Mouse (Mus musculus) activated CD4-positive, CD25-positive, alpha-beta regulatory T cell, adult 4 months (primary cell): ENCODE measurements around the gene Cfp. TPM values are rescaled to one million over a fixed set of nuclear protein-coding genes. Genes with fewer than 3 reads are reported as not detected.

Source experiments
- ATAC-seq: one replicate; pipeline ENCODE4 v1.8.0; 2017
- polyA plus RNA-seq, 2 experiments: library from polyadenylated mRNA; unstranded; fragments of 100-300 nt; shearing (Covaris generic); gene quantifications; one replicate each; pipeline ENCODE4 v1.2.1; 2017

Cfp gene
- polyA plus RNA-seq = 1 to 10 TPM; 2.4 to 5.2 TPM

- no peak for ATAC-seq
These were observed at the start of gene Cfp for GRCm38 (mm10) chrX:20931364-20931763. TSS of gene Cfp (minus strand) at chrX:20931555.

DNA sequence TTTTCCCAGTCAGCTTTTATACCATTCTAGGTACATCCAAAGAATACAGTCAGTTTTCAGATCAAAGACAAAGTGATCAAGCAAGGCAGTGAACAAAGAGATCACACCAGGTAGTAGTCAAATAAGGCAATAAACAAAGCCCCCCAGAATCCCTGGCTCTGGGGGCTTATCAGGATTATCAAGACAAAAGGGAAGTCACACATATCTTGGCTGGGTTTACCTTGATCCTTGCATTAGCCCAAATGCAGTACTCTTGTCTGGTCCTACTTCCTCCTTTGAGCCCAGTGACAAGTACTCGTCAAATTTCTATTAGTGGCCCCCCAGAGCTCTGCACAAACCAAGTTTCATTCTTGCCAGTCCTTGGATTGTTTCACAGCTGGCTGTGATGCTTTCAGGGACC lies 49.5 kb upstream of the Cfp start:
- ATAC-seq = no peak

GRCm38 (mm10) chrX:20961477-20962378 lies 30.4 kb upstream of the Cfp start, which contains the start of gene Uxt:
TSS of gene Uxt (minus strand) at chrX:20962017.
- peak; percentile 86 for ATAC-seq

DNA sequence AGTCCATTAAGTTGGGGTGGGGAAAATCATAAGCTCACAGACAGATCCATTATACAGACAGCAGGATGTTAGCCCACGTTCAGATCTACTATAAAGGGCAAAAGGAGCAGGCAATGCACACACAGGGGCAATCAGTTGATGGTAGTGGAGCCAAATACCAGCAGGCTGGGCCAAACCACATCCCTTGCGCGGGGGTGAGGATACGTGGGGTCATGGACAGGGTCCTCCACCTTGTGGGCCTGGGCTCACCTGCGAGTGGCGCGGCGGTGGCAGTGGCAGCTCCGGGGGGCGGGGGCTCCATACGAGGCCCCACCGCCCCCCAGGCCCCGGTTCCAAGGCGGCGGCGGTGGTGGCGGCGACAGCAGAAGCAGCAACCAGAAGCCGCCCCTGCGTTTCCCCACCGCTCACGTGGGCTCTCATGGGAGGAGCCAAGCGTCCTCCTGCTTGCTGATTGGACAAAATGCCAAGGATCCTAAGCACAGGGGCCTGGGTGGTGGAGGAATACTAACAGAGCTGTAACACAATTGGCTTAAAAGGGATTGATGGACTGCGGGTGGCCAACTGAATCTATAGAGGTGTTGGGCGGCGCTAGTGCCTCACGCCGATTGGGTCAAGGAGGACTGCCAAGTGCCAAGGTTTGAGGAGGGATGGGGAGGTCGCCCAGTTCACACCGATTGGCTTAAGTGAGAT lies 19.0 kb upstream of the Cfp start, which contains the start of gene Elk1:
TSS of gene Elk1 (minus strand) at position 418 of the 690 bp plus-strand sequence.
- ATAC-seq = peak; percentile 95

GRCm38 (mm10) chrX:20946055-20946454 lies 14.7 kb upstream of the Cfp start:
- ATAC-seq = no peak

DNA sequence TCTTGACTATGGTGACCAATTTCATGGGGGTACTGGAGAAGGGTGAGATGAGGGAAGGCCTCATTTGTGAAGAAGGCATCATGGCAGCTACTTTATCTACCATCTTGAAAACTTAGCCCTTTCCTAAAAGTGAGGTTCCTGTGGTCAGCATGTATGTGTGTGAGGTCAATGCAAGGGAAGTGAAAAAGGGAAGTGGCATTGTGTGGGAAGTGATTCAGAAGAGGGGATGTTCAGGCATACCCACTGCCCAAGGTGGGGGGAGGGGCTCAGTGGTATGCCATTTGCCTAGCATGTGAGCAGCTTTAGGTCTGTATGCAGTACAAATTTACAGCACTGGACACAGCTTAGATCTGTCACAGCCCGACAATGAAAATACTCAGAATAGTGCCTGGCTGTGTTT lies 608 bp upstream of the Cfp start:
- no peak for ATAC-seq

DNA sequence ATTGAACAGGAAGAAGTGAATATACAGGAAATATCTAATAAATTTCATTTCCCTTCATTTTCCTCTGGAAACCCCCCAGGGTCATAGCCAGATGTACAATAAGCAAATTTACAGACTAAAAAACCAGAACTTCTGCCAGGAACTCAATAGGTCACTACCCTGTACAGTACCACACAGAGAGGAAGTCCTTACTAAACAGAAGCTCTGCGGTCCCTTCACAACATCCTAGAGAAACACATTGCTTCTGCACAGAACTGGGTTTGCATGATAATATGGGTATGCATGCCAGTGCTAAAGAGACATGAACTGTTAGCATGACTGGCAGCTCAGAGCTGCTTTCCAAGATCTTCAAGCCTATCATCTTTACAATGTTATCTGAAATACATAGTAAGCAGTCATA lies 1.5 kb downstream of the Cfp start:
- no peak for ATAC-seq

DNA sequence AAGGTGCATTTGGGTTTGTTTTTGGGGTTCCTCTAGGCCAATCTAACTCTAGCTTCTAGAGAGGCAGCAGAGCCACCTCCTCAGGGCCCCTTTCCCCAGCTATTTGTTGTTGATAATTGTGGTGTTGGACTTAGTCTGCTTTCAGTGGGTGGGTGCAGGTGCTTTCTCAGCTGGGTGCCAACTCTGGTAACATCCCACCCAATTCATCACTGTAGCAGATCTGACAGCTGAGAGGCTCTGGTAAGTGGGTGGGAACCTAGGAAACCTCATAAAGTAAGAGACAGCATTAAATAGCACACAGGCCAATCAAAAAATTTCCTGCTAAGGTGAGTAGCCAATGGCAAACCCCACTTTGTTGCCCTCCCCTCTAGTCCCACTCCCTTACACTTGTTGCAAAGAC lies 6.4 kb downstream of the Cfp start:
- ATAC-seq = no peak

DNA sequence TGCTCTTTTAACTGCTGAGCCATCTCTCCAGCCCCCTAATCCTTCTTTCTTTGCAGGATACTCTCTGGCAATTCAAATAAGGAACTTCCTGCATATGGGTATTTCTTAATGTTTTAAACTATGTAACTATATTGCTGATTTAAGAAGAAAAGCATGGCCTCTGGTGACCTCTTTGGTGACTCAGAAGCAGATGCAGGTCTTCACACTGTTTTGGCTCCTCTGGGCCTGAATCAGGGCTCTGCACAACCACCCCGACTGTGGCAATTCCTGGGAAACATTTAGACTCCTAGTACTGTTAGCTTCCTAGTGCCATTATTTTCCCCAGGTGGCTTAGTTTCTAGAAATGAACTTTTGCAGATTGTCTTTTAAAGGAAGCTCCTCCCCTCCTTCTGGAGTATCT lies 7.8 kb downstream of the Cfp start:
- ATAC-seq = no peak

DNA sequence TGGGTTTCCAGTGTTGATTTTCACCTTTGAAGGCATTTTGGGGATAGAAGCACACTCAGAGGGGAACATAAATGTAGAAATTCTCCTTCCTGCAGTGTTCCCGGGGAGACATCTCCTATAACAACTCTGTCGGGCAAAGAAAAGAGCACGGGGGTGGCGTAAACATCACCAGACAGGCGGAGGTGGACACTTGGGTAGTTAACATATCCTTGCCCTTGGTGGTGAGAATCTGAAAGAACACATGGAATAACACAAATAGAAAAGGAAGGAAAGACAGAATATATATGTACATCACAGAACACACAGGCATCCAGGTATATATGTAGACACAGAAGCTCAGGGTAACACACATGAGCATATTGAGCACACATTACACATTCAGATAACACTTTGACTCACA lies 10.0 kb downstream of the Cfp start:
- ATAC-seq = no peak

DNA sequence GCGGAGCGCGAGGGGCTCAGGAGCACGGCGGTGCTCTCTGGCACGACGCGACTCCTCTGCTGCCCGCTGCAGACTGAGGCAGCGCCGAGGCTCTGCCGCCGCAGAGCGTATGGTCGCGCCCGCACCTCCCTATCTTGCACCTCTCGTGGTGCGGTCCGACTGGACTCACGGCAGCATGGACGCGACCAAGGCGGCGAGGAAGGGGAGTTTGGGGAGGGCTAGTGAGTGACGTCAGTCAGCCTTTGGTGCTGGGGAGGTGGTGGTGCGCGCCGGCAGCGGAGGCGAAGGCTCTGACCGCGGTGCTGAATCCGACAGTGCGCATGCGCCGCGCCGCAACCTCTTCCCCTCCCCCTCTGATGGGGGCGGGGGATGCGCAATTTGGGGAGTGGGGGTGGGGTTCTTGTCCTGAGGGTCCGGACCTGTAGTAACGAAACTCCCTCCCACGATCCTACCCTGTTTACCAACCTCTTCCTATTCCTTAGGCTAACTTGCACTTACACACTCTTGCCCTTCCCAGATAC lies 10.5 kb downstream of the Cfp start, which contains the start of gene Syn1:
TSS of gene Syn1 (minus strand) at position 161 of the 521 bp plus-strand sequence.
- peak; percentile 93 for ATAC-seq

DNA sequence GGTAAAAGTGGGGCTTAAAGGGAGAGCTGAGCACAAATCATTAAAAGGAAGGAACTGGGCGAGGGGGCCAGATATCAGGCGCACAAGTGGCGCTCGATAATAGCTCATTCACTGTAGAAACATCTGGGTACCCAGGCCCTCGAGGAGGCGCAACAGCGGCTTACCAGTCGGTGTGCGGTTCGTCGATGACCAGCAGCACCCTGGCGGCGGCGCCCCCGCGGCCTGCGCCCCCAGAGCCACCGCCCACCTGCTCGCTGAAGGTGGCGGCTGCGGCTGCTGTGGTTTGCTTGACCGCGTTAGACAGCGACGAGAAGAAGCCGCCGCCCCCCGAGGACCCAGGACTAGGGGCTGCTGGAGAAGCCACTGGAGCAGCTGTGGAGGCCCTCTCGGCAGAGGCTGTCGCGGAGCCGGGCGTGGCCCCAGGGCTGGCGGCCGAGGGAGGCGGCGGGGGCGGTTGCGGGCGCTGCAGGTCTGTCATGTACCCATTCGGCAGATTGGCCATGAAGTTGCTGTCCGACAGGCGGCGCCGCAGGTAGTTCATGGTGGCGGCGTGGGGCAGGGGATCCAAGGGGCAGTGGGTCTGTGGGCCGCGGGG lies 11.0 kb downstream of the Cfp start:
- peak; percentile 53 for ATAC-seq

DNA sequence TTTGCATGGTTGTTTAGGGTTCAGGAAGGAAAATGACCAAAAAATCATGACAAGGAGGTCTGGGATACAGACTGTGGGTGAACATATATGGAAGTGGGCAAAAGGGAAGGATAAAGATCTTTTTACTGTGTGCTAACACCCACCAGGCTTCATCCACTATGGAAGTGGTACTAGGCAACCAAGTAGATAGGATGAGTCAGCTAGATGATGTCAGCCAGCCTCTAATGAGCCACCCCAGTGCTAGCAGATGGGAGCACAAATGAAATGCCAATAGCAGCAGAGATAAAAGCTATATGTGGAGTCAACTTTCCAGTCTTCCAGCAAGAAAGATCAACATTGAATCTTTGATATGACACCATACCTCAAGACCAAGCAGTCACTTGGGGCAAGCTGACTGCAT lies 16.3 kb downstream of the Cfp start:
- ATAC-seq = no peak

DNA sequence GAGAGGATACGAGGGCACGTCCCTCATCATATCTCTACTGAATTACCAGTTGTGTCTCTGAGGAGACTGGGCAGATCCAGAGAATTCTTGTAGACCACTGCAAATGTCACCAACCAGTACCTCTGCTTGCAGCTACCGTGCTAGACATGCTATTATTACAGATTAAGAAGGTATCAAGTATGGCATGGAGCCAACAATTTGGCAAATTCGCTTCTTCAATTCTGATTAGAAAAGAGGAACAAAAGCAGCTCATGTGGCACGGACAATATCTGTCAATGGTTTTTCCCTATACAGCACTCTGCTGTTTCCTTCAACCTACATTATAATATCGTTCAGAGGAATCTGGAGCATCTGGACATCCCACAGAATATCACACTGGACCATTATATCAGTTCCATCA lies 17.6 kb downstream of the Cfp start:
- no peak for ATAC-seq

DNA sequence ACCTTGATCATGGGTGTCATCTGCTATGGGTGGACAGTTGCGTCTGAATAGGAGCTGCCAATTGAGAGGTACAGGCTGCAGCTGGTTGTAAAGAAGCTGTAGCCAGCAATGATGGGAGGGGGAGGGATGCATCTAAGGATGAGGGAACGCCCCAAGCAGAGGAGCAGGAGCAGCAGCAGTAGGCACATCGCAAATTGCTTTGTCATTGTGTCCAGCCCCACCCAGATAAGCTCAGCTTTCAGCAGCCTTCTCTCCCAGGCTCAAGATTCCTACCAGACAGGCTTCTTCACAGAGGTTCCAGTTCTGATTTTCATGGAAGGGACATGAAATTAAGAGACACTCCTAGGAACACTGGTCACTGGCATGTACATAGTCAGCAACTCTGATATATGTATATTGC lies 21.3 kb downstream of the Cfp start:
- ATAC-seq = no peak

Other genes with a start within 250 kb of the Cfp start
- 1 to 10 TPM; 6.7 to 8.4 TPM for gene Cdk16, start 243.6 kb downstream of the Cfp start, polyA plus RNA-seq
- gene Usp11, start 227.6 kb downstream of the Cfp start, polyA plus RNA-seq = 1 to 10 TPM; 6.1 to 6.6 TPM
- gene Araf, start 133.7 kb downstream of the Cfp start, polyA plus RNA-seq = 100 to 1,000 TPM; 113 to 128 TPM
- gene Timp1, start 61.4 kb downstream of the Cfp start, polyA plus RNA-seq = not detected
- gene Syn1, start 10.6 kb downstream of the Cfp start, polyA plus RNA-seq = not detected
- gene Elk1, start 19.1 kb upstream of the Cfp start, polyA plus RNA-seq = 1 to 10 TPM; 3.9 to 4.1 TPM
- 10 to 100 TPM; 40.8 to 49.3 TPM for gene Uxt, start 30.5 kb upstream of the Cfp start, polyA plus RNA-seq
- gene Zfp182, start 130.8 kb upstream of the Cfp start, polyA plus RNA-seq = 10 to 100 TPM; 16.0 to 19.5 TPM
- not detected for gene Spaca5, start 136.9 kb upstream of the Cfp start, polyA plus RNA-seq
- gene Zfp300, start 158.0 kb upstream of the Cfp start, polyA plus RNA-seq = 1 to 10 TPM; 2.4 to 3.3 TPM
- gene Ssxa1, start 184.3 kb upstream of the Cfp start, polyA plus RNA-seq = not detected
- not detected for gene Gm21876, start 244.1 kb upstream of the Cfp start, polyA plus RNA-seq